Mouse (Mus musculus) layer of hippocampus, adult 11-12 months (tissue): ENCODE results near the gene Tmem97.
"Not testable (repeated sequence)": the region's sequence is repeated elsewhere in the genome, so short reads cannot be mapped to it uniquely, and the experiment has no call there.

Source experiments
- DNase-seq: peaks from one replicate; pipeline ENCODE4 v3.0.0; 2022; ENCODE audit warnings: low spot score

Tmem97 gene

DNA sequence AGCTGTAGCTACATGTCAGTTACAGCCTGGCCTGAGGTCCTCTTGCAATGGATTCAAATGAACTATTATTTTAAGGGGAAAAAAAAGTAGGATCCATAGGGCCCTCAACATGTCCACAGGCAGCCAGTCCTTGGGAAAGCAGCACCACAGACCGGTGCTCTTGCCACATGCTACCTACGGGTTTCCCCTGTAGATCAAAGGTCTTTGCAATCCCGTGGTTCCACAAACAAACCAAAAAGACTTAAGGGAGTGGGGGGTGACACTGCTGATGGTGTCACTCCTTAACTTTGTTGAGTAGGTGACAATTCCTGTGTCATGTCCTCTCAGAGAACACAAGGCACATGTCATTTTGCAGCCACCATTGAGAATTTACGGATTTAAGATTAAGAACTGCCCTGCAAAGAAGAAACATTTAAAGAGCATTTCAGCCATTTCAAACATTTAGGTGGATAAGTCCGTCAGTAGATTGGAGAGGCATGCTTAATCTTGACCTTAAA, 1.0 kb downstream of the Tmem97 start:
- DNase-seq, result no peak

DNA sequence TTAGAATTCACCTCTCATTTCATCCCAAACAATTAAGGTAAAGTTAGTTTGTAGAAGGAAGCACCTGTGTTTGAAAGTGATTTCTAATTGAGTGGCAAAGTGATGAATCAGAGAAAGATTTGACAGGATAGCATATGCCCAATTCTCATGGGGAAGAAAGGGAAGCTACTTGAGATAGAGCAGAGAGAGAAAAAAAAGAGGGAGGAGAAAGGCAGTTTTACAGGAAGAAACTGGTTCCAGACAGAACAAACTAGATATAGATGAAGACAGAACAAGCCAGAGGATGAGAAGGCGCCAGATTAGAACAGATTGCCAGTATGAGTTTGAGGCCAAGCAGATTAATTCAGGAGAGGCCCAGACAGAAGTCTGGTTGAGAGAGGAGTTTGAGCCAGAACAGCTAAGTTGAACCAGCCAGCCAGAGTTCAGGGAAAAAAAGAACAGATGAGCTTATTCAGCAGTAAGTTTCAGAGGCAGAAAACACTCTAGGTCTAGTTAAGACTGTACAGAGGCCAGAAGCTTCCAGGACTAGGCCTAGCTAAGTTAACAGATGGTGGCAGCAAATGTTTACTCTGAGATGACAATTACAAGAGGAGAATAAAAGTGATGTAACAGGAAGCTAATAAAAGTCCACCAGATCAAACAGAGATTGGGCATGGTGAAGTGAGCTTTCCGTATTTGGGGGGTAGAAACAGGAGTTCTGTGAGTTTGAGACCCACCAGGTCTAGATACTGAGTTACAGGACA, 2.7 kb downstream of the Tmem97 start:
- no peak for DNase-seq

DNA sequence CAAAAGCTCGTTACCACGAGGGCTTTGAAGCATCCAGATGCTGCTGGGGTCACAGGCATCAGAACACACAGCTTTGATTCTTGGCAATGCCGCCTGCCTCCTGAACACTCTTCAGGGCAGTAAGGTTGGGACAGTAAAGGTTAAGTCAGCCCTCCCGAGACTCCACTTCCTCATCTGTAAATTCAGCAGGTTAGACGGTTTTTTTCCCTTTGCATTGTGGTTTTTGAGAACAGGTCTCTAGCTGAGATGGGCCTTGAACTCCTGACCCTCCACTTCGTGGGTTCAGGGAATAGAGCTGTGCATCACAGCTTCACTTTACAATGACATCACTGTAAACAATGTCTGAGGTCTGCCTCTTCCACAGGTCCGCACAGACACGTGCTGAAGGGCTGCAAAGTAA, 5.4 kb downstream of the Tmem97 start:
- DNase-seq, result no peak

DNA sequence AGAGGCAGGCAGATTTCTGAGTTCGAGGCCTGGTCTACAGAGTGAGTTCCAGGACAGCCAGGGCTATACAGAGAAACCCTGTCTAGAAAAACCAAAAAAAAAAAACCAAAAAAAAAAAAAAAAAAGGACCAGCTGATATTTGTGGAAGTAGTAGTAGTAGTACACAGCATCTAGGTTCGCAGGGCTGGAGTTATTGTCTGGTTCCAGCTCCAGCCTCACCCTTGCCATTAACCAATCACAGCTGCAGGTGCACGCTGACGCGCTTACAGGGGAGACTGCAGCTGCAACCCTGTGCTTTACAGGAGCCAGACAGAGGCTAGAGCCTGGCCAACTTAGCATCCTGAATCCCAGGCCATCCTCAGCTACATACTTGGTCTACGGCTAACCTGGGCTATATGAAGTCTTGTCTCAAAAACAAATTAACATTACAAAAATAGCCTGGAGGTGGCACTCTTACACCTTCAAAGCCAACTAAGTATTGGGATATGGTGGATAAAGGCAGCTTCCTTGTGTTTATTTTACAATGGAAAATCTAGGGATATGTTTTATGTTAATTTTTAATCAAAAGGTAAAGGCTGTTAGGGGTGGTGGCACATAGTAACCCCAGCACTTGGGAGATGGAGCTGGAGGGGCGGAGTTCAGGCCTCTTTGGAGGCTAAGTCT, 6.0 kb downstream of the Tmem97 start:
- DNase-seq, result no peak

DNA sequence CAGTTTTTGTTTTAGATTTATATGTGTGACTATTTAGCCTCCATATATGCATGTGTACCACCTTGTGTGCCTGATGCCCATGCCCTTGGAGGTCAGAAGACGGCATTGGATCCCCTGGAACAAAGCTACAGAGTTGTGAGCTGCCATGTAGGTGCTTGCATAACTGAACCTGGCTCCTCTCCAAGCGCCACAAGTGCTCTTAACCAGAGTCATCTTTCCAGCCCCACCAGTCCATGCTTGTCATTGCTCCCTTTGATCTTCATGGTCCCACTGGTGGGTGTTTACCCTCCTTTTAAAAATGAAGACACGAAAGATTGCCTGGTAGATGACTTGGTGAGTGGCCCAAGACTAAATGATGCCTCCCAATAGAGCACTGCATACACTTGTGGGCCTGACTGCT, 10.2 kb downstream of the Tmem97 start:
- DNase-seq, result no peak

DNA sequence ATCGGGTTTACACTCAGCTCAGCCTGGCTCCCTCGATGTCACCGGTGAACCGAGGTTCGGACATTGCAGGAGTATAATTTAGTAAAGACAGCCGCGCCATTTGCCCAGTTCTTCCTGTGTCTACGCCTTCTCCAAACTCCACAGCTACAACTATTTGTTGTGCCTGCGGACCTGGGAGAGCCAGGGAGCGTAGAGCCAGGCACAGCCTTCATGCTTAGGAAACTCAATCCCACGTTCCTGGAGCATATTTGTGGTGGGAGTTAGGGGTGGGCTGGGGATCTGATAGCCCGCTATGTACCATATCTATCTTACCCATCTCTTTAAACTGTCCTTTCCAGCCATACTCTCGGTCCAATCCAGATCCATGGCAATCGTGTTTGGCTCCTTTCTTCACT, 13.9 kb downstream of the Tmem97 start:
- no peak for DNase-seq

DNA sequence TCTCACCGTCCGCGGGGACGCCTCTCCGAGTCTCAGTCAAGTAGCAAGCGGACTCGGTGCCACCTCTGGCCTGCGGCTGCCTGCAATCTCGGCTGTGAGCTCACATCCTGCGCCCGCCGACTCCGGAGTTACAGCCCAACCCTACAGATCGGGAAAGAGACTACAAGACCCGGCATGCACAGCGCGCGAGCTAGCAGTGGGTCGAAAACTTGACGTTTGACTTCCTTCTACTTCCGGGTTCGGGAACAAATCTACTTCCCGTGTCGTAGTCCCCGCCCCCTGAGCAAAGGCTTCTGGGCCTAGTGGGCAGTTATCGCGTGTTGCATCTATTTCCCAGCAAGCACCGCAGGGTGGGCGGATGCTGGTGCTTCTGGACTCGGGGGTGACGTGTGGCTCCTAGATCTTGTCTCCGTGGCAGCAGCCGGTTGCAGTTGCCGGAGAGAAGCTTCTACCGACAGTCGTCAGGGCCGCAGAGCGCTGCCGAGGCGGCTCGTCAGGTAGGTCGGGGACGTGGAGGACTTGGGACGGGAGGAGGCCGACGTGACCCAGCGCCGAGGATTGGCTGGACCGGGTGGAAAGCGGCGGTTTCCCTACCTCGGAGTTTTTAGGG, 14.4 kb downstream of the Tmem97 start, which contains the start of the genes Tnfaip1 and Ift20:
Gene Tnfaip1, minus strand, starts transcription at position 253 of the 610 bp plus-strand sequence.
Gene Ift20, plus strand, starts transcription at position 282 of the 610 bp plus-strand sequence.
- DNase-seq, result peak; percentile 99

DNA sequence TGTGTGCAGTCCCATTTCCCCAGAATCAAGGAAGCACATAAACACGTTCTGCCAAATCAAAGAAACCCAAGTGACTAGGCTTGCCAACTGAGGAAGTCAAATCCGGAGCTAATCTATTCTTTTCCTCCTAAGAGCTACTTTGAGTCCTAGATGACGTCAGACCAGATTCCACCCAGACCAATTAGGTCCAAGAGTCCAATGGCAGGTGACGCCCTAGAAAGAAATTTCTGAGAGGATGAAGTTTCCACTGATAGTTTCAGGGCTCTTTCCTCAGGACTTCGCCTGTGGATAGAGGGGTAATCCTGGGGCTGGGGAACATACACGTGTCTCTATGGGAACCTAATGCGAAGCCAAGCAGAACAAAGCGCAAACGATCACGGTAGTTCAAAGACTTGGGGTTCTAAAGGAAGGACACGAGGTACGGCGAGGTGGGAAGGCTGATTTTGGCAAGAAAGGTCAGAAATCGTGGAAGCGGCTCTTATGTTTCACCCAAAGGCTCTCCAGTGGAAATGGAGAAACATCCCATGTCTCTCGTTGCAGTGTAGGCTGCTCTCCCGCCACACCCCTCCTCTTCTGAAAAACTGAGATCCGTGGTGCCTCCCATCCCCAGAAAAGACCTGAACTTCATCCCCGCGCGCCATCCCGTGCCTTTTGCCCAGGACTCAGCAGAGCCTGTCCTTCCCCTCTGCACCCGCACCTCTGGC, 15.0 kb downstream of the Tmem97 start:
- DNase-seq, result no peak

DNA sequence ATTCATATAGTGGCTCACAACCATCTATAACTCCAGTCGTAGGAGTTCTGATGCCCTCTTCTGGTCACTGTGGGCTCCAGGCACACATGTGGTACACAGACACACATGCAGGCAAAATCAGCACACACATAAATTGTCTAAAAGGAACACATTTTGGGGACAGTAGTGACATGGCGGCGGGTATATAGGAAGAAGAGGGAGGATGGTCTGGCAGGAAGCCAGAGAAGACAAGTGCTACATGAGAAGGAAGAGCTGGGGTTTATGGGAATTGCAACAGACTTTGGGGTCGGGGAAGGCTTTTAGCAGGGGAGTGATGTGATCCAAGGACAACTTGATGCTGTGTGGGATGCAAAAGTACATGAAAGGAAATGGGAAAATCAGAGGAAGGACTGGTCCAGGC, 16.1 kb downstream of the Tmem97 start:
- DNase-seq, result no peak

DNA sequence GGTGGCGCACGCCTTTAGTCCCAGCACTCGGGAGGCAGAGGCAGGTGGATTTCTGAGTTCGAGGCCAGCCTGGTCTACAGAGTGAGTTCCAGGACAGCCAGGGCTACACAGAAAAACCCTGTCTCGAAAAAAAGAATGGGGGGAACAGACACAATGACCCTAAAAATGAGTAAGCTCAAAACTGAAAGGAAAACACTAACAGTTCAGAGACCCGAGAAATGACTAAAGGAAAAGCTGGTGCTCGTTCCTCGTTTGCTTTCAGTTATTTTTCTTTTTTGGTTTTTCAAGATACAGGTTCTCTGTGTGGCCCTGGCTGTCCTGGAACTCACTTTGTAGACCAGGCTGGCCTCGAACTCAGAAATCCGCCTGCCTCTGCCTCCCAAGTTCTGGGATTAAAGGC, 19.1 kb downstream of the Tmem97 start:
- DNase-seq, result not testable (repeated sequence)

DNA sequence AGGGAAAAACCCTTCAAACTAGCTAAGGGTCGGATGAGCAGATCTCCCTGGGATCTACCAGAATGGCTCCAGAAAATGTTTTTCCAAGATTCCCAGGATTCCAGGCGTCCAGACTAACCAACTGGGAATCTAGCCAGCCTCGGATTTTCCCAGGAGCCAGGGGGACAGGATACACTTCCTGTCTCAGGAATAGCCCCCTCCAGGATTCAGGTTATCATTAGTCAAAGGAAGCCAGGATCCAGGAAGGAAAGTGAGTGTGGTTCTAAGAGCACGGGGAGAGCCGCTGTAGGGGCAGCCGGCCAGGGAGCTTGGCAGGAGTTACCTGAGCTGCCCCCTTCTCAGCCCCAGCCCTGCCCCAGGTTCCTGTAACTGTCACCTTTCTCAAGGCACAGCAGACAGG, 19.5 kb downstream of the Tmem97 start:
- DNase-seq, result no peak

DNA sequence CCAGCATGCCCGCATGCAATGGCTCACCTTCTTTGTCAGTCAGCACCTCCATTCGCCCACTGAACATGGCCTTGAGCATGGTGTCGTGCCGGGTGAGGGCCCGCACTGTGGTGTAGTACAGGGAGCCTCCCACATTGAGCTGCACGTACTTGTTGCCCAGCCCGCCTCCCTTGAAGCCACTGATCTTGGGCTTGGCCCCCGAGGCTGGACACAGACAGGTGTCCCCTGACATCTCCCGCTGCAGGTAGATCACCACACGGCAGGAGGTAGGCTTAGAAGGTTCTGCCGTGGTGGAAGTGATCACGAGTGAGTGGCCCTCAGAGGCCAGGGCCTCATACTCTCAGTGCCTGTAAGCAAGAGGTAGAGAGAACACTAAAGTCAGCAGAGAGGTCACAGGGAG, 20.6 kb downstream of the Tmem97 start:
- DNase-seq, result no peak

DNA sequence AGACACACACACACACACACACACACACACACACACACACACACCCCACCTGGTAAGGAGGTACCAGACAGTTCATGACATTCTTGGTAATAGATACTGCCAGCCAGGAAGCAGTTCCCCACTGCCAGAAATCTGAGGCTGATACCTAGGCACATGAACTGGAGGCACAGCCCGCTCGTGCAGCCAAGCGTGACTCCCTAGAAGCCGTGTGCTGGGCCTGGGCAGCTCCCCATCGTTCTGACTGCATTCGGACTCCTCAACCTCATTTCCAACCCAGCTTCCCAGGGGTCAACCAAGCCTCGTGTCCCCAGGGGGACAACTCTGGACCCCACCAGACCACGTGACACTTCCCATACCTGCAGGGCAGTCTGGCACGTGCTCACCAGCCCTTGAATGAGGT, 21.9 kb downstream of the Tmem97 start:
- DNase-seq, result no peak

DNA sequence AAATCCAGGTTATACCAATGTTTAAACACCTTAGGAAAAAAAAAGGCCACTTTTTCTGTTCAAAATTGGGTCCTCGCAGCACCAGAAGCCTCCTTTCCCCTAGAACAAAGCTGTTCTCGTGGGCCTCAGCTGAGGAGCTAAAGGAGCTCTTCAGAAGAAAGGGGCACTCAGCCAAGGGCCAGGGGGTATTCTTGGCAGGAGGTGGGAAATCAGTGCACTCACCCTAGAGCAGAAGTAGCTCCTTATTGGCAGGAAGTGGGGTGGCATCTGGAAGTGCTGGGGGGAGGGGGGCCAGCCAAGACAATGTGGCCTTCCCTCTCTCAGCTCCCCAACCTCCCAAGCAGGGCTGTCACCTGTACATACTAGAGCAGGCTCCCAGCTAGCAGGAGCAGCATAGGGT, 25.7 kb downstream of the Tmem97 start:
- DNase-seq, result no peak

DNA sequence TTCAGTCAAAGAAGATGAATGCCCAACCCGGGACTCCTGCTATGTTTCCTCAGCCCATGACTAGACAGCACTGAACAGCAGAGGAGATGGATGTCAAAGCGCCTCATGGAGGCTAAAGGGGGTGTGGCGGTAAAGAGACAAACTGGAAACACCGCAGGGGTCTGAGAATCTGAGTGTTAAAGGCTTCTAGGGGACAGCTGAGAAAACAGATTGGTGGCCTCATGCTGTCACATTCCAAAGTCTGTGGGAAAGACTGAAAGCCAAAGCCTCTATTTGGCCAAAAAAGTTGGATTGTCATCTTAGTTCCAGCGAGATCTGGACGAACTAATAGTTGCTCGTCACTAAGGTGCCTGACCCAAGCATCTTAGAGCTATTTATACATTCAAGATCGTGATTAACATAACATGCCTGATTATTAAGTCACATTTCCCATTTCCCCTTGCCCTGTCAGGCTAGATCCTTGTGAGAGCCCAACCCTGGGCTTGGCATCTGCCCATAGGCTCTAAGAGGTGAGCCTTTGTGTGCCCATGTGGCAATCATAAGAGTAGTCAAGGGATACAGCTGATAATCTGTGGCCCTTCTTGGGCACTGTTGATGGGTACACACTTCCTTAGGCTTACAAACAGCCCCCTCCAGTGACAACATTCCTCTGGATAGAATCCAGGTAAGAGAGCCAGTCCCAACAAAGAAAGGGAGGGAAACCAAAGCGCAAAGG, 27.2 kb downstream of the Tmem97 start:
- DNase-seq, result no peak

DNA sequence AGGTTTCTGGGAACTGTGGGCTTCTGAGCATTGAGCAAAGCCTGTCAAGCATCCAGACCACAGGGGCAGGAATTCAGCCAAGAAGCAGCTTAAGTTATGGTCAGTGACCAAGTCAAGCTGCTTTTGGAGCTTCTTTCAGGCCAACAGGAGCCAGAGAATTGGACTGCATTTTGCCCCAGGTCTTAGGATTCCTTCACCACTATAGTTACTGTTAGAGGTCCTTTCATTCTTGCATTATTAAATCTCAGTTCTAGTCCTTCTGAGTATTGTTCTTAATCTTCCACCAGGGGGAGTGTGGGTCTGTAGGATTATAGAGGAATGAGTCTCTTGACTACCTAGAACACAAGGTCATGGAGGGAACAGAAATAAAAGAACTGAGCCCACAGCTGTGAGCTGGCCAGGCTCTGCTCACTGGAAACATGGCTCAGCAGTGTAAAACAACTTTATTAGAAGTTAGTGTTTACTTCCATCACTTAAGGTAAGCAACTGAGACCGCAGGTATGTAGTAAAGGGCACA, 28.0 kb downstream of the Tmem97 start:
- DNase-seq, result no peak

DNA sequence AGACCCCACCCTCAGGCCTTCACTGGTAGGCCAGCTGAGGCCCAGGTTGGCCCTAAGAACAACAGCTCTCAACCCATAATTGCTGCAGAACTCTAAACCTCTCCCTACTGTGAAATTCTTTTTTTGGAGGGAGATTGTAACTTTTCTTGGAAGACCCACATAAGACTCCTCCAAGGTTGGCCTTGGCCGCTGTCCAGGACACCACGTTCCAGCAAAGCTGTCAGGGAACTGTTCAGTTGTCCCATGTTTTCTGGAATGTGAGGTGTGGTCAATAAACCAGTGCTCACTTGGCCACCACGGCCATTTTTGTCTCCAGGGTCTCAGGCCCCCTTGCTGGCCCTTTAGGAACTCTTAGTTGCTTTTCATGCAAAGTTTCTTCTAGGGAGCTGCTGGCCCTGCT, 28.7 kb downstream of the Tmem97 start:
- no peak for DNase-seq

DNA sequence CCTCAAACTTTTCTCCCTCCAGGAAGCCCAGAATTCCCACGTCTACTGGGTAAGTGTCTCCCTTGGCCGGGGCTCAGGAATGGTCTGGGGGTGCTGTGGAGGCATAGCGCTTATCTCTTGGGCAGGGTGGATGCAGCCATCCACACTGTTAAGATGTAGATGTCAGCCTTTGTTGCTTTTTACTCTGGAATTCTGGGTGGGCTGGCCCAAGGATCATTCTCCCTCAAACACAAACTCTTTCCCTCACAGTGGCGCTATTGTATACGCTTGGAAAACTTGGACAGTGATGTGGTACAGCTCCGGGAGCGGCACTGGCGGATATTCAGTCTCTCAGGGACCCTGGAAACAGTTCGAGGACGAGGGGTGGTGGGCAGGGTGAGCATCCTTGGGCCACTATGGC, 31.6 kb downstream of the Tmem97 start:
- no peak for DNase-seq

DNA sequence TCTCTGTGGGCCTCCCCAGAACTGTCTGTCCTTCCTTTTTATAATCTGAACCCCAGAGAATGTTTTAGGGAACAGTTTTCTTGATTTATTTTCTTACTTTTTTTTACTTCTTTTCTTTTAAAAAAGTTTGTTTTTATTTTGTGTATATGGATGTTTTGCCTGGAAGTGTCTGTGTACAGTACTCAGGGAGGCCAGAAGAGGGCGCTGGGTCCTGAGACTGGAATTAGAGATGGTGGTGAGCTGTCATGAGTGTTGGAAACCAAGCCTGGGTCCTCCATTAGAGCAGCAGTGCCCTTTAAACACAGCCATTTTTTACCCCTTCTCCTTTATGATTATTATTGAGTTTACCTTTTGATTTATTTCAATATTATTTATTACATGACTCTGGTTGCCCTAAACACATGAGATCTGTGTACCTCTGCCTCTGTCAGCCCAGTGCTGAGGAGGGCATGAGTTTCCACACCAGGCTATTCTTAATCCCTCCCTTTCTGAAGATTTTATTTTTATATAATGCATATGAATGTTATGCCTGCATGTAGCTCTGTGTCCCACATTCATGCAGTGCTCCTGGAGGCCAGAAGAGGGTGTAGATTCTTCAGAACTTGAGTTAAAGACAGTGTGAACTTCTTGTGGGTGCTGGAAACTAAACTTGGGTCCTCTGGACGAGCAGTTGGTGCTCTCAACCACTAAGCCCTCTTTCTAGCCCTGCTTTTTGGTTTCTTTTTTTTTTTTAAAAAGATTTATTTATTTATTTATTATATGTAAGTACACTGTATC, 34.8 kb downstream of the Tmem97 start:
- DNase-seq, result no peak

DNA sequence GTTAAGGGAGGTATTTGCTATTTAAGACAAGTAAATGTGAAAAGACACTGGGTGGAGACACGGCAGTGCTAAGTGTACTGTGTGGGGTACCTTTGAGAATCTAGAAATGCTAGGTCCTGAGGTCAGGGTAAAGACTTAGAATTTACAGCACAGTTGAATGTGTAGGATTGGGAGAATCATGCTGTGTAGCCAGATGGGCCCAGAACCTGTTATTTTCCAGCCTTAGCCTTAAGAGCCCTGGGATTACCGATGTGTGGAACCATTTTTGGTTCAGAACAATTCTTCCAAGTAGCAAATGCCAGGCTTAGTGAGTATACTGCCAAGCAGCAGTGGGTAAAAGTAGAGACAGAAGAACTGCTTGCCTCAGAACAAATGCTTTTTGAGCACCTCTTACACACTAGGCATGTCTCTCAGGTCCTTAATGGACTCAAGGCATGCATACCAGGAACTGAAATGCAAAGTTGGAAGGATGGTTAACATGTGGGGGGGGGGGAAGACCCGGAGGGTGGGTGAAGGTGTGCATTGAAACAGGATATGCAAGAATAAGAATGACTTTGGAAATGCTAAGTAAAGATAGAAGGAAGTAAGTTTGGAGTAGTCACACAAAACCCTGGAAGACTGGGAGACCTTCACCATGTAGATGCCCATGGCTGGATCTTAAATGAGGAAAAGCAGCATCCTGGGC, 37.3 kb downstream of the Tmem97 start:
- DNase-seq, result no peak
